Mouse (Mus musculus): ENCODE results near the gene Zfp473.
"Not testable (repeated sequence)": the region's sequence is repeated elsewhere in the genome, so short reads cannot be mapped to it uniquely, and the experiment has no call there.

Gene Zfp473

GRCm38 (mm10) chr7:44709881-44710280 lies 41.0 kb downstream of the Zfp473 start:
- no peak for DNase-seq (ENCODE audit: low read depth)

DNA sequence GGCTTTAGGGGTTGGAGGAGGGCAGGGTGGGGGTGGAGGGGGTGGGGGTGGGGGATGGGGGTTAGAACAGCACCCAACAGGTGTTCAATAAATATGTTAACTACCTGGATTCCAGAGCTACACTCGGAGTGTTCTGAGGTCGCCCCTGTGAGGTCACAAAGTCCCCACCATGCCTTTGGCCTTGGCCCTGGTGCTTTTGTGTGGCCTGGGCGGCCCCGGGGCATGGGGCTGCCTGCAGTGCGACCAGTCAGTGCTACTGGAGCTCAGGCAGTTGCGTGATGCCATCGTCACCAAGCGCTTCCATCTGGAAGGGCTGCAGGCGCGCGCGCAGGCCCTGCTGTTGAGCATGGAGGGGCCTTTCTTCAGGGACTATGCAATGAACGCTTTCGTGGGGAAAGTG lies 42.3 kb downstream of the Zfp473 start, which contains the start of gene Izumo2:
Gene Izumo2, plus strand, starts transcription at position 169 of the 400 bp plus-strand sequence.
- DNase-seq (ENCODE audit: low read depth): no peak

GRCm38 (mm10) chr7:44708093-44708492 lies 42.8 kb downstream of the Zfp473 start:
- not testable (repeated sequence) for DNase-seq (ENCODE audit: low read depth)

DNA sequence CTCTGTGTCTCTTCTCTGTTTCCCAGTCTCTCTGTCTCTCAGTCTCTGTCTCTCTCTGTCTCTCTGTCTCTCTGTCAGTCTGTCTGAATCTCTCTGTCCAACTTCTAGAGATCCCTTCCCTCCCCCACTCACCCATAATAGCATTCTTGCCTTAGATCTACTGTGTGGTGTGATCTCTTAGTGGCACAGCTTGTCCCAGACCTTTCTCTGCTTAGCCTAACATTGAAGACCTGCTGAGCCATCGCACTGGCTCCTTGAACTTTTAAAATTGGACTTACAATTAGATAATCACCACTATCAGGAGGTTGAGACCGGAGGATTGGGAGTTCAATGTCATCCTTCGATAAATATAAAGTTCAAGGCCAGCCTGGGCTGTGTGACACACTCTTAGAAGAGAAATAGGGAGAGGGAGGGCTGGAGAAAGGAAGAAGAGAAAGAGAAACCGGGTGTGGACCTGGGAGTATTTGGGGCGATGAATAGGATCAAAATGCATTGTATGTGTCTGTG lies 43.6 kb downstream of the Zfp473 start:
- DNase-seq (ENCODE audit: low read depth): no peak

GRCm38 (mm10) chr7:44706322-44706721 lies 44.5 kb downstream of the Zfp473 start:
- no peak for DNase-seq (ENCODE audit: low read depth)

- no peak for DNase-seq (ENCODE audit: low read depth)
Observed at GRCm38 (mm10) chr7:44705086-44705485, 45.8 kb downstream of the Zfp473 start.

DNA sequence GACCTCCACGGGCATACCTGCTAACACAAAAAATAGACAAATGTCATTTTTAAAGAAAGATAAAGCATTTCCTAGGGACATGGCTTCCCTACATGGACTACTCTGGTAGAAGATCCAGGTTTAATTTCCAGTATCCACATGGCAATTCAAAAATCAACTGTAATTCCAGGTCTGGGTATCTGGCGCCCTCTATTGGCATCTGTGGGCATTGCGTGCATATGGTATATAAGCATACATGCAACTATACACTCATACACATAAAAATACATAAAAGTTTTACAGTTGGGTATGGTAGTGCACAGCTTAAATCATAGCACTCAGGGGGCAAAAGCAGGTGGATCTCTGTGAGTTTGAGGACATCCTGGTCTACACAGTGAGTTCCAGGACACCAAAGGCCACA lies 46.5 kb downstream of the Zfp473 start:
- no peak for DNase-seq (ENCODE audit: low read depth)

GRCm38 (mm10) chr7:44702985-44703384 lies 47.9 kb downstream of the Zfp473 start:
- DNase-seq (ENCODE audit: low read depth): no peak

DNA sequence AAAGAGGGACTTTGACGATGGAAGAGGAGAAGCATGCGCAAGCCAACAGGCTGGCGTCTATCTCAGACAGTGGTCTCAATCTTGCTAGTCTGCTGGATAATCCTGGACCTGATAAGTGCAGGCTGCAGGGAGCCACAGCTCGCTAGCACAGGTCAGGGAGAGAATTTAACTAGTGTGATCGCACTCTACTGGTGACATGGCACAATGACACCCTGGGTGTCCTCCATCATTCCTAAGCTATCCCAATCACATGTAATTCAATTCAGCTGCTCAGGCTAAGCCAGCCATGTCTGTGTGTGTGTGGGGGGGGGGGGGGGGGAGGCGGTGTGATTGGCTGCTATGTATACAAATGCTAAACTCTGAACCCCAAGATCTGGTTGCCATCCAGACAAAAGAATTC lies 48.9 kb downstream of the Zfp473 start:
- no peak for DNase-seq (ENCODE audit: low read depth)

GRCm38 (mm10) chr7:44697980-44698379 lies 52.9 kb downstream of the Zfp473 start:
- DNase-seq (ENCODE audit: low read depth): peak; percentile 13

- DNase-seq (ENCODE audit: low read depth): no peak
Observed at GRCm38 (mm10) chr7:44697191-44697710, 53.6 kb downstream of the Zfp473 start.

- DNase-seq (ENCODE audit: low read depth): no peak
Observed at GRCm38 (mm10) chr7:44695223-44695622, 55.6 kb downstream of the Zfp473 start.

DNA sequence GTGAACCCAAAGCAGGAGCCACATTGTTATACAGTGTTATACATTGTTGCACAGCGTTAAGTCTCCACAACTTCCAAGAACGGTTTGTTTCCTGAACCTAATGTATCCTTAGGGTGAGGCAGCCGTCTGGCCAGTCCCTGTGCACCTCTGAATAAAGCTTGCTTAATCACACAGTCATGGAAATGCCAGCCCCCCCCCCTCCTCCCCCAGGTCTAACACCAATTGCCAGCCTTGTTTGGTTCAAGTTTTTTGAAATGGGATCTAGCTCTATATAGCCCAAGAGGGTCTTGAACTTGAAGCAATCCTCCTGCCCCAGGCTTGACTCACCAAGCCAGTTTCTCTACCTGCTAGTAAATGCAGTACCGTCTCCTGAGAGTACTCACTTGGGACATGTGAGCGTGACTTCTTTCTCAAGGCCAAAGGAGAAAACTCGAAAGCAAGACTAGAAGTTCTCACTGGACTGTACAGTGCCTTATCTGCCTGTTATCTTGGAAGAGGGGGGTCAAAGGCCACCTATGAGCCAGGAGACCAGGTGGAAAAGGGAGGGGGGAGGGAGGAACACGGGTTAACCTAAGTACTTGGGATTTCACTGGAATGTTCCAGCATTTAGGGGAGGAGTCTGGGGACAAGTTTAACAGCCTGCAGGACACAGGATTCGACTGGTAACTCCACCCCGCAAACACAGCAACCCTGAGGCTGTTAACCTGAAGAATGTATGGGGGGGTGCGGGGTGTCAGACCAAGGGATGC lies 57.2 kb downstream of the Zfp473 start:
- no peak for DNase-seq (ENCODE audit: low read depth)

GRCm38 (mm10) chr7:44689331-44689730 lies 61.5 kb downstream of the Zfp473 start:
- no peak for DNase-seq (ENCODE audit: low read depth)

GRCm38 (mm10) chr7:44688890-44689289 lies 62.0 kb downstream of the Zfp473 start:
- no peak for DNase-seq (ENCODE audit: low read depth)

GRCm38 (mm10) chr7:44685531-44686402 lies 65.1 kb downstream of the Zfp473 start:
- no peak for DNase-seq (ENCODE audit: low read depth)

GRCm38 (mm10) chr7:44683656-44684055 lies 67.2 kb downstream of the Zfp473 start:
- no peak for DNase-seq (ENCODE audit: low read depth)
